Mouse (Mus musculus) heart, postnatal 0 days (tissue): ENCODE measurements around the gene Tle6.

Source experiments
- CTCF ChIP-seq: IDR thresholded peaks from 2 replicates; pipeline ENCODE4 v1.5.1; 2016; ENCODE audit warnings: antibody characterized with exemption, control low read depth, low read depth
- EP300 ChIP-seq: IDR thresholded peaks from 2 replicates; pipeline ENCODE4 v1.6.1; 2016; ENCODE audit warnings: antibody characterized with exemption, low read depth

GRCm38 (mm10) chr10:81636338-81636737 is 35.5 kb upstream of the Tle6 start:
- TF ChIP-seq CTCF (no peak), EP300 (no peak)
